Mouse (Mus musculus): ENCODE results near the gene Erp44. TPM values are rescaled to one million over a fixed set of nuclear protein-coding genes. Genes with fewer than 3 reads are reported as not detected.

Gene Erp44
- polyA plus RNA-seq, 1 experiment from 2014 or later = 69.8 TPM

DNA sequence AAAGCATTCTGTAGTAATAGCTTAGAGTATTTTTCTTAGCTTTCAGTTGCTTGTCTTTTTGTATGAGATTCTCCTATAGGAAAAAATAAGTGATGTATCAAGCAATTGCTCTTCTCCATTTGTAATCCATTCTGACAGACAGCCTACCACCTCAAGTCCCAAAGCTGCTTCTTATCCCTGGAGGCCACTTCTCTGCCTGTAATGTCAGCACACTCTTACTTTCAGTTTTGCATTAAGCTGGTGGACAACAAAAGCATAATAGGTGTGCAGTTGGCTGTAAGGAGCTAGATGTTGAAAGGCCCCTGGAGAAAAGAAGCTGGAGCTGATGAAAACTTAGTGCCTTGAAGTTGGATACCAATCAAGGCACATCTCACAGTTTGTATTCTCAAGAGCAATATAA is 26.1 kb downstream of the Erp44 start:
- DNase-seq (ENCODE audit: low spot score) (no peak), ATAC-seq (ENCODE audit: insufficient read depth, low FRiP score, low TSS enrichment) (no peak)
- Histone ChIP-seq H3K27ac (ENCODE audit: low read depth, low read length) (no peak overlapping the region), H3K4me1 (ENCODE audit: control insufficient read depth, insufficient read depth, low read length) (no peaks in the 10 kb centered on the region), H3K9ac (ENCODE audit: low read length) (no peak overlapping the region), H3K9me3 (ENCODE audit: control insufficient read depth, low read length) (no peaks in the 10 kb centered on the region), H3K4me3 (ENCODE audit: low read depth, low read length) (no peak overlapping the region), H3K27me3 (ENCODE audit: control insufficient read depth, insufficient read depth, low read length) (no peaks in the 10 kb centered on the region), H3K36me3 (ENCODE audit: control insufficient read depth, insufficient read depth, low read length) (no peaks in the 10 kb centered on the region), H3K4me2 (ENCODE audit: low read depth) (no peak overlapping the region)

DNA sequence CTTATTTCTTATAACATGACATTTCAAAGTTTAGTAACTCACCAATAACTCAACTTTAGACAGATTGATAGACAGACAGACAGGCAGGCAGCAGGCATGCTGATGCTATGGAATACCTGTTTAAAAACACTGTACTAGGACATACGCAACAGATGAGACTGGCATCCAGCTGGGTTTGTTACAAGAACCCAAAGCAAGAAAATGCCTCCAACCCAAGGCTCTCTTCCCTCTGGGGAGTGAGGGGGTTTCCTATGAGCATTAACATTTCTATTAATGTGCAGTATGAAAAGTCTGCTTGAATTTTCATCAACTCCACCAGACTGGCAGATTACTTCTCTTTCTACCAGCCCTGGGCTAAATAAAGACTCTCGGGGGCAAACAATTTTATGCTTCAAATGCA is 35.1 kb downstream of the Erp44 start:
- H3K27me3 ChIP-seq (ENCODE audit: control insufficient read depth, insufficient read depth, low read length) = no peaks in the 10 kb centered on the region
- H3K9me3 ChIP-seq (ENCODE audit: control insufficient read depth, low read length) = no peaks in the 10 kb centered on the region
- H3K4me3 ChIP-seq (ENCODE audit: low read depth, low read length) = no peak overlapping the region
- H3K4me1 ChIP-seq (ENCODE audit: control insufficient read depth, insufficient read depth, low read length) = no peaks in the 10 kb centered on the region
- WGBS = 88% methylated on average over 2 of the region's 2 CpGs
- H3K9ac ChIP-seq (ENCODE audit: low read length) = no peak overlapping the region
- DNase-seq (ENCODE audit: low spot score) (no peak), ATAC-seq (ENCODE audit: insufficient read depth, low FRiP score, low TSS enrichment) (no peak)
- no peak overlapping the region for H3K27ac ChIP-seq (ENCODE audit: low read depth, low read length)
- H3K36me3 ChIP-seq (ENCODE audit: control insufficient read depth, insufficient read depth, low read length) = no peaks in the 10 kb centered on the region
- no peak overlapping the region for H3K4me2 ChIP-seq (ENCODE audit: low read depth)

DNA sequence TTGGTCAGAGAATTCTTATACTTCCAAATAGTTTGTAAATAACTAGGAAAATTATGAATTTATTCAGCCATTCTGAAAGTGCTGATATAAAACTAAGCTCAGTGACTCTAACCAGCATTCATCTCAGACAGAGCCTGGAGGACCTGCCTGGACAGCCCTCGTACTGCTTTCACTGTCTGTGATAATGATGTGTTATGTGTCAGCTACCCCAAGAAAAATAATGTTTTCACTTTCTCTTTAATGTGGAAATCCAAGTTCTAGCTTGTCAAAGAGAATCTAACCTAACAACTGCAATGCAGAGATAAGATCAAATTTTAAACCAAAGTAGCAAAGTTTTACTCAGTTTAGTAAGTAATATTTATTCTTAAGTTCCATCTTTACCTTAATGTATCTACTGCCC is 35.6 kb downstream of the Erp44 start:
- H3K9ac ChIP-seq (ENCODE audit: low read length) = no peak overlapping the region
- 83% methylated on average over 1 of the region's 1 CpGs for WGBS
- DNase-seq (ENCODE audit: low spot score) (no peak), ATAC-seq (ENCODE audit: insufficient read depth, low FRiP score, low TSS enrichment) (no peak)
- H3K9me3 ChIP-seq (ENCODE audit: control insufficient read depth, low read length) = no peaks in the 10 kb centered on the region
- no peak overlapping the region for H3K4me3 ChIP-seq (ENCODE audit: low read depth, low read length)
- H3K27ac ChIP-seq (ENCODE audit: low read depth, low read length) = no peak overlapping the region
- H3K27me3 ChIP-seq (ENCODE audit: control insufficient read depth, insufficient read depth, low read length) = no peaks in the 10 kb centered on the region
- H3K4me1 ChIP-seq (ENCODE audit: control insufficient read depth, insufficient read depth, low read length) = no peaks in the 10 kb centered on the region
- no peak overlapping the region for H3K4me2 ChIP-seq (ENCODE audit: low read depth)
- no peaks in the 10 kb centered on the region for H3K36me3 ChIP-seq (ENCODE audit: control insufficient read depth, insufficient read depth, low read length)

DNA sequence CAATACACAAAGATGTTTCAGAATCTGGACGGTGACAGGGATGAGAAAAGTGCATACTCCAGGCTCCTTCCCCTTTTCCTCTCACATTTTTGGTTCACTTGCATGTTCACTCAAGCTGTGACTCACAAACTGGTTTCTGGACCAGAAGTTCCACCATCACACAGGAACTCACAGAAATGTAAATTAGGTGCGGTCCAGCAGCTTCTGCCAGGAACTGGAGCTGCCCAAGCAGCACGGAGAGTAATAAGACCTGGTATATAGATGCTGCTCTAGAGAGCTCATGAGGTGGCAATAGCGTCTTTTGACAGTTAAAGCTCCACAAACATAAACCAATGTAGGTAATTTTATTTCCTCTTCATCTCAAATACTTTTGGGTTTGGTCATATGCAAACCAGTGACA is 36.9 kb downstream of the Erp44 start:
- H3K9ac ChIP-seq (ENCODE audit: low read length) = no peak overlapping the region
- no peaks in the 10 kb centered on the region for H3K4me1 ChIP-seq (ENCODE audit: control insufficient read depth, insufficient read depth, low read length)
- no peaks in the 10 kb centered on the region for H3K27me3 ChIP-seq (ENCODE audit: control insufficient read depth, insufficient read depth, low read length)
- H3K9me3 ChIP-seq (ENCODE audit: control insufficient read depth, low read length) = no peaks in the 10 kb centered on the region
- no peak overlapping the region for H3K4me2 ChIP-seq (ENCODE audit: low read depth)
- no peaks in the 10 kb centered on the region for H3K36me3 ChIP-seq (ENCODE audit: control insufficient read depth, insufficient read depth, low read length)
- H3K27ac ChIP-seq (ENCODE audit: low read depth, low read length) = no peak overlapping the region
- H3K4me3 ChIP-seq (ENCODE audit: low read depth, low read length) = no peak overlapping the region
- WGBS = 86% methylated on average over 4 of the region's 4 CpGs
- DNase-seq (ENCODE audit: low spot score) (no peak), ATAC-seq (ENCODE audit: insufficient read depth, low FRiP score, low TSS enrichment) (no peak)

DNA sequence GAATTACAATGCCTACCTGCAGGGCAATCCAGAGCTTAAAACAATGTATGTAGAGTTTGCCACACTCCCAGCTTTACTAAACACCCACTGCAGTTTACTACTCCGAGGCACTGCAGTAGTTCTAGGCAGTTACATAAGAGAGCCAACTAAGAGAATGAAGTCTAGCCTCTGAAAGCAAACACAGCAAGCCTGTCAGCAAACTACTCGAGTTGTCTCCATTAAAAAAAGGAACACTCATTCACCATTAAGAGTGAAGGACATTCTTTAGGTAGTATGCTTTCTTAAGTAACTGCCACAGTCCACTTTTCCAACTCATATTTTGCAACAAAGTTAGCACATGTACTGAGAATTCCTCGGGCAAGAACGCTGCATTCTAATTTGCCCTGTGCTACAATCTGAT is 40.3 kb downstream of the Erp44 start:
- no peak overlapping the region for H3K4me2 ChIP-seq (ENCODE audit: low read depth)
- no peak overlapping the region for H3K4me3 ChIP-seq (ENCODE audit: low read depth, low read length)
- DNase-seq (ENCODE audit: low spot score) (no peak), ATAC-seq (ENCODE audit: insufficient read depth, low FRiP score, low TSS enrichment) (no peak)
- 93% methylated on average over 4 of the region's 4 CpGs for WGBS
- H3K27ac ChIP-seq (ENCODE audit: low read depth, low read length) = no peak overlapping the region
- H3K9me3 ChIP-seq (ENCODE audit: control insufficient read depth, low read length) = no peaks in the 10 kb centered on the region
- no peaks in the 10 kb centered on the region for H3K27me3 ChIP-seq (ENCODE audit: control insufficient read depth, insufficient read depth, low read length)
- no peaks in the 10 kb centered on the region for H3K4me1 ChIP-seq (ENCODE audit: control insufficient read depth, insufficient read depth, low read length)
- H3K9ac ChIP-seq (ENCODE audit: low read length) = no peak overlapping the region
- no peaks in the 10 kb centered on the region for H3K36me3 ChIP-seq (ENCODE audit: control insufficient read depth, insufficient read depth, low read length)

DNA sequence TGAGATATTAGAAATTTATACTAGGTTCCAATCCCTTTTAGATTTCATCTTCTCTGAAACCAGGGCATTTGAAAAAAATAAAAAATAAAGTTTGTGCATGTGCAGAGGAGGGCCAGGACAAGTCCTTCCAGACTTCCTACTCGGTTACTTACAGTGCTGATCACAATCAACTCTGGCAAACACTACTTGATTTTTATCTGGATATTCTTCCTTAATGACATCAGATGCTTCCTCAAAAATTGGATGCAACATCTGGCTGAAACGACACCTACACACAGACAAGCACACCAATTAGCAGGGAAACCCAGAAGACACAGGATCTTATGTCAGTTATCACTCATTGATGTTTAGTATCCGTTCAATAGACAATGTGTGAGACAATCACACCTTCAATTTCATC is 42.6 kb downstream of the Erp44 start:
- H3K36me3 ChIP-seq (ENCODE audit: control insufficient read depth, insufficient read depth, low read length) = no peaks in the 10 kb centered on the region
- H3K27ac ChIP-seq (ENCODE audit: low read depth, low read length) = no peak overlapping the region
- no peaks in the 10 kb centered on the region for H3K27me3 ChIP-seq (ENCODE audit: control insufficient read depth, insufficient read depth, low read length)
- WGBS = 92% methylated on average over 3 of the region's 3 CpGs
- no peak overlapping the region for H3K9ac ChIP-seq (ENCODE audit: low read length)
- H3K4me1 ChIP-seq (ENCODE audit: control insufficient read depth, insufficient read depth, low read length) = no peaks in the 10 kb centered on the region
- no peaks in the 10 kb centered on the region for H3K9me3 ChIP-seq (ENCODE audit: control insufficient read depth, low read length)
- H3K4me2 ChIP-seq (ENCODE audit: low read depth) = no peak overlapping the region
- DNase-seq (ENCODE audit: low spot score) = no peak
- ATAC-seq (ENCODE audit: insufficient read depth, low FRiP score, low TSS enrichment) = no peak
- no peak overlapping the region for H3K4me3 ChIP-seq (ENCODE audit: low read depth, low read length)

DNA sequence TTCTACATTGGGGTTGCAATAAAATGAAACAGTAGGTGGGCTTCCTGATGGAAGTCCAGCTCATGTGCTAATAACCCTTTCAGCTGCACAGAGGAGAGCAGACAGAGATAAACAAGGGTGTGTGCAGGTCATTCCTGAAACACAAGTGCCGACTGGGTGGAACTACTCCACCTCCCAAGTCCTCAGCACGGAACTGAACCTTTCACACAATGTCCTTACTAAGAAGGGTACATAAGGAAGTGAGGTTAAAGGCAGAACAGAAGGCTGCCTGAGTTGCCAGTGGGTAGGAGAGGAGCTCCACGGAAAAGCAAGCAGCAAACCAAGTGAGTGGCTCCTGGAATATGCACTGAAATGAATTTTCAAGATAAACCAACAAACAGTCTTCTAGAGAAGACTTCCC is 52.6 kb downstream of the Erp44 start:
- Histone ChIP-seq H3K4me3 (ENCODE audit: low read depth, low read length) (no peak overlapping the region), H3K4me2 (ENCODE audit: low read depth) (no peak overlapping the region), H3K9me3 (ENCODE audit: control insufficient read depth, low read length) (no peaks in the 10 kb centered on the region), H3K36me3 (ENCODE audit: control insufficient read depth, insufficient read depth, low read length) (no peaks in the 10 kb centered on the region), H3K4me1 (ENCODE audit: control insufficient read depth, insufficient read depth, low read length) (no peaks in the 10 kb centered on the region), H3K27me3 (ENCODE audit: control insufficient read depth, insufficient read depth, low read length) (no peaks in the 10 kb centered on the region), H3K9ac (ENCODE audit: low read length) (no peak overlapping the region), H3K27ac (ENCODE audit: low read depth, low read length) (no peak overlapping the region)
- ATAC-seq (ENCODE audit: insufficient read depth, low FRiP score, low TSS enrichment) (no peak), DNase-seq (ENCODE audit: low spot score) (no peak)
- WGBS = 46% methylated on average over 3 of the region's 3 CpGs

DNA sequence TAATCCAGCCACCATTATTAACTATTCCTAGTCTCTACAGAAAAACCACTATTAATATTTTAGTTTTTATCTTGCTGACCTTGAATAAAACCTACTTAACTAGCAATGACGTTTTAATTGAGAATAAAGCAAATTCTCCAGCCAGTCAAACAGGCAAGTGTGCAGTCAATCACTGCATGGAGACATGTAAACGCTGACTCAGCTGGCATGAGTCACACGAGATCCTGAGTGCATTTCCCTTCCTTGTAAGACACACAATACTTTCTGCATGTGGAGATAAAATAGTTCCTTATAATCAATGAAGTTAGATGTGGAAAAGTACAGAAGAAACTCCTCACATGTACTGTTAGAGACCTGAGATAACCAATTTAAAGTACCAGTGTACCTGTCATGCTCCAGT is 53.8 kb downstream of the Erp44 start:
- no peak overlapping the region for H3K4me2 ChIP-seq (ENCODE audit: low read depth)
- no peaks in the 10 kb centered on the region for H3K4me1 ChIP-seq (ENCODE audit: control insufficient read depth, insufficient read depth, low read length)
- H3K36me3 ChIP-seq (ENCODE audit: control insufficient read depth, insufficient read depth, low read length) = no peaks in the 10 kb centered on the region
- no peak overlapping the region for H3K4me3 ChIP-seq (ENCODE audit: low read depth, low read length)
- no peak for DNase-seq (ENCODE audit: low spot score)
- 55% methylated on average over 3 of the region's 3 CpGs for WGBS
- no peaks in the 10 kb centered on the region for H3K27me3 ChIP-seq (ENCODE audit: control insufficient read depth, insufficient read depth, low read length)
- no peak overlapping the region for H3K9ac ChIP-seq (ENCODE audit: low read length)
- H3K27ac ChIP-seq (ENCODE audit: low read depth, low read length) = no peak overlapping the region
- H3K9me3 ChIP-seq (ENCODE audit: control insufficient read depth, low read length) = no peaks in the 10 kb centered on the region
- ATAC-seq (ENCODE audit: insufficient read depth, low FRiP score, low TSS enrichment) = no peak

DNA sequence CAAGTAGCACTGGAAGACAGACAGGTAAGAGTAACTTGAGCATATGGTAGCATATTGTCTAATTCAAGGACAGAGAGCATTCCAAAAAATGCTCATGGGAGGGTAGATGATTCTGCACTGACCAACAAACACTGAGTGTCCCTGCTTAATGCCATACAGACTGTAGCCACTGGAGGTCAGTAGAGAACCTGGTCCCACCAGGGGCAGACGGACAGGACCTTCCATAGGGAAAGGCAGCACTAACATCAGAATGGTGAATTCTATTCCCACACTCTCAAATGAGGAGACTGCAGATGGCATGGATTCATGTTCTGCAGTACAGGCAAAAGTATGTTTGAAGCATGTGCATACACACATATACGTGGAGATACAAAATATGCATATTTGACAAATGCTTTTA is 54.2 kb downstream of the Erp44 start:
- Histone ChIP-seq H3K9me3 (ENCODE audit: control insufficient read depth, low read length) (no peaks in the 10 kb centered on the region), H3K27ac (ENCODE audit: low read depth, low read length) (no peak overlapping the region), H3K36me3 (ENCODE audit: control insufficient read depth, insufficient read depth, low read length) (no peaks in the 10 kb centered on the region), H3K4me3 (ENCODE audit: low read depth, low read length) (no peak overlapping the region), H3K9ac (ENCODE audit: low read length) (no peak overlapping the region), H3K4me1 (ENCODE audit: control insufficient read depth, insufficient read depth, low read length) (no peaks in the 10 kb centered on the region), H3K4me2 (ENCODE audit: low read depth) (no peak overlapping the region), H3K27me3 (ENCODE audit: control insufficient read depth, insufficient read depth, low read length) (no peaks in the 10 kb centered on the region)
- WGBS = 19% methylated on average over 2 of the region's 2 CpGs
- DNase-seq (ENCODE audit: low spot score) (peak; percentile 50), ATAC-seq (ENCODE audit: insufficient read depth, low FRiP score, low TSS enrichment) (no peak)

Data from neural tube, embryonic 11.5 days (tissue).